Mouse (Mus musculus) embryonic fibroblast, embryonic 13.5 days (primary cell): ENCODE measurements around the gene Cartpt. TPM values are rescaled to one million over a fixed set of nuclear protein-coding genes. Genes with fewer than 3 reads are reported as not detected.
A peak's percentile ranks its signal among the peaks of the same experiment; 100 is the strongest.
"Not testable (repeated sequence)": the region's sequence is repeated elsewhere in the genome, so short reads cannot be mapped to it uniquely, and the experiment has no call there.

Source experiments
- H3K27ac ChIP-seq: 2 replicates; pipeline ENCODE4 v1.5.1; 2012; ENCODE audit warnings: low read length, control low read depth, inconsistent platforms; ENCODE audit not compliant: insufficient read depth
- H3K4me1 ChIP-seq: 2 replicates; pipeline ENCODE4 v1.6.1; 2011; ENCODE audit warnings: low read length; ENCODE audit not compliant: control insufficient read depth, insufficient read depth
- H3K4me3 ChIP-seq: 2 replicates; pipeline ENCODE4 v1.5.1; 2011; ENCODE audit warnings: mild to moderate bottlenecking, control low read depth, low read length; ENCODE audit not compliant: insufficient read depth
- CTCF ChIP-seq: IDR thresholded peaks from 2 replicates; pipeline ENCODE4 v1.5.1; 2011; ENCODE audit warnings: mild to moderate bottlenecking, control low read depth, low read length, moderate library complexity, borderline replicate concordance; ENCODE audit not compliant: insufficient read depth
- POLR2A ChIP-seq: IDR thresholded peaks from 2 replicates; pipeline ENCODE4 v1.6.1; 2011; ENCODE audit warnings: low read depth, mild to moderate bottlenecking, control low read depth, low read length, moderate library complexity
- polyA plus RNA-seq: library from polyadenylated mRNA; stranded (reverse); fragments of >200 nt; gene quantifications from 2 replicates; pipeline ENCODE4 v1.2.4, GENCODE M21; 2011; ENCODE audit warnings: low read depth; ENCODE audit not compliant: missing spikeins, insufficient read length

Gene Cartpt
- polyA plus RNA-seq, 1 experiment: not detected

DNA sequence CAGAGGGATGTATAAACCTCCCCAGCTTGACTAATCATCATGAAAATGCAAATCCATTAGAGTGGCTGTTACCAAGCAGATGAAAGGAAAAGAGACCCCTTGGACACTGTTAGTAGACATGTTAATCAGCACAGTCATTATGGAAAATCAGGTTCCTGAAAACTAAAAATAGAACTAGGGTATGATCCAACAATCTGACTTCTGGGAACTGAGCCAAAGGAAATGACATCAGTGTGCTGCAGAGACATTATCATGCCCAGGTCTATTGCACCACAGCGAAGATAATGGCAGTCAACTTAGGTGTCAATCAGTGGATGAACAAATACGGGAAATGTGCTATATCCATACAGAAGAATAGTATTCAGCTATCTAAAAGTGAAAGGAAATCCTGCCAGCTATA is 43.0 kb downstream of the Cartpt start:
- no peak overlapping the region for H3K27ac ChIP-seq

DNA sequence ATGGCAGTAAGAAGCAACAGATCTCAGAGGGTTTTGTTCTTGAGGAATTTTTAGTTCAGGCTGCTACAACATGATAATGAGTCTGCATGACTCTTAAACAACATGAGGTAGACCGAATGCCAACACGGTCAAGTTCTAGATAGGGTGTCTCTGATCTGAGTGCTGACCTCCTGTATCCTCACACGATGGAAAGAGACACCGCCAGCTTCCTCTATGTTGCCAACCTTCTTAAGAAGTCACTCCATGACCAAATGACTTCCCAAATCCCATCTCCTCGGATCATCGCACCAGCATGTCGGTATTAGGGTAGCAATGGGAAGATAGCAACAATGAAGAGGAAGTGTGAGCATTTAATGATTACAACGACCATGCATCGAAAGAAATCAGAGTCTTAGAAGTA is 43.6 kb downstream of the Cartpt start:
- TF ChIP-seq POLR2A: no peak
- H3K27ac ChIP-seq: no peak overlapping the region
- H3K4me1 ChIP-seq: no peaks in the 10 kb centered on the region
- no peak overlapping the region for H3K4me3 ChIP-seq

More for the DNA sequence above, 43.0 kb downstream of the Cartpt start:
- TF ChIP-seq POLR2A (no peak), CTCF (no peak)
- Histone ChIP-seq H3K4me1 (no peaks in the 10 kb centered on the region), H3K4me3 (no peak overlapping the region)

DNA sequence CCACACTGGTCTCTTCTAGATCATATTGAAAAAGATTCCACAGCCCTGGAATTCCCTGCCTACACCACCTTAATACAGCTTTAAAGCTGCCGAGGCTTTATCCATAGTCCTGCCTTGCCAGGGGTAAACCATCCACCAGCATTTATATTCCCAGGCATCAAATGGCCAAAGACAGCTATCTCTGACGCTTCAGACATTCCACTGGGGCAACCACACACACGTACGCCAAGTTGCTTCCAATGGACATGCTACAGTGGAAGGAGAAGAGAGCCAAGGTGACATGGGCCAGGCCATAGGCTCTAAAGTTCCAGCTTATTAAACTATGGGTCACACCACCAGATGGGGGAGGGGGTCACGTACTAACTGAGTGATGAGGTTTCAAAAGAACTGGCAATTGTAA is 45.7 kb downstream of the Cartpt start:
- Histone ChIP-seq H3K27ac (no peak overlapping the region), H3K4me3 (no peak overlapping the region), H3K4me1 (no peaks in the 10 kb centered on the region)
- TF ChIP-seq CTCF (no peak), POLR2A (no peak)

DNA sequence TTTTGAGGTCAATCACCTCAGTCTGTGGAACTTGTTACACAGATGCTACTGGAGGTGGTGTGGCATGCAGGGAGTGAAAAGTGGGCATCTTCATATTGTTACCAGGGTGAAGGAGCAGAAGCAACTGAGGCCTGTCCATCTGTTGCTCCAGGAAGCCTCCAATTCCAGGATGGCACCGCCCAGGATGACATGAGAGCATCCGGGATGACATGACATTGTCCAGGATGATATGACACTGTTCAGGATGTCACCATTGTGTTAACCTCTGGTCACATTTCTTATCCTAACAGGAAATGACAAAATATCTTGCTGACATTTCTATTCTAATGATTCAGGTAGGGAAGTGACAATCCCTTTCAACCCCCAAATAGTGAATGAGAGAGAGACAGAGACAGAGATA is 47.8 kb downstream of the Cartpt start:
- Histone ChIP-seq H3K27ac (no peak overlapping the region), H3K4me3 (no peak overlapping the region)
- no peak for TF ChIP-seq POLR2A
- no peak for TF ChIP-seq CTCF

DNA sequence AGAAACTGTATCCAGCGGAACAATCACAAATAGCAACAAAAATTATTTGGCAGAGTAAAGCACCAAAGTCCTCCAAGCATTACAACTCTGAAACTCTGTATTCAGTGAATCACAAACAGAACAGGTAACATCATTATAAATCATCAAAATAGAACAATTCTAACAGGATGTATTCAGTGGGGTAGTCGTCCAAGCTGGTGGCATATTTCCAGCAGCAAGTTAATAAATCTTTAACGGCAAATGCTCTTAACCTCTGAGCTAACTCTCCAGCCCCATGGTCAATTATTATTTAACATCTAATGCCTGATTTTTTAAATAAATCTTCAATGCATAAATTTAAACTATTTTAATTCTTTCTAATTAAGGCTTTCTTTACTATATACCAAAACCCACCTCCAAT is 48.5 kb downstream of the Cartpt start:
- not testable (repeated sequence) for H3K4me1 ChIP-seq, H3K27ac ChIP-seq

More for the DNA sequence above, 47.8 kb downstream of the Cartpt start:
- no peaks in the 10 kb centered on the region for H3K4me1 ChIP-seq

DNA sequence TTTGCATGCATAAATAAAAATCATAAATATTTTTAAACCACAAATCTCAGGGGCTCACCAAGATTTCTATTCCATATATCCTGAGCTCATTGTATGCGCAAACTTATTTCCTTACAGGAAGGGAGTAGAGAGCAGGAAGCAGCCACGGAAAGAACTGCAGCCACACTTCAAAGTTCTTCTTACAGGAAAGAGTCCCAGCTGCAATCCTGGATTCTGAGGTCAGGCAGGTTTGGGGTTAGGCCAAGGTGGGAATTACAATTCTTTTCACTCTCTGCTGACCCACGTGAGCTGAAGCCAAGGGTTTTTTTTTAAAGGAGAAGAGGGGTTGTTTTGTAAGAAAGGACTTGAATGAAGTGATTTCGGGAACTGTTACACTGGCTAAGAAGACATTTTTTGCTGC is 49.9 kb downstream of the Cartpt start:
- Histone ChIP-seq H3K27ac (no peak overlapping the region), H3K4me3 (no peak overlapping the region), H3K4me1 (no peaks in the 10 kb centered on the region)
- no peak for TF ChIP-seq POLR2A
- TF ChIP-seq CTCF: no peak

More for the DNA sequence above, 48.5 kb downstream of the Cartpt start:
- not testable (repeated sequence) for H3K4me3 ChIP-seq

DNA sequence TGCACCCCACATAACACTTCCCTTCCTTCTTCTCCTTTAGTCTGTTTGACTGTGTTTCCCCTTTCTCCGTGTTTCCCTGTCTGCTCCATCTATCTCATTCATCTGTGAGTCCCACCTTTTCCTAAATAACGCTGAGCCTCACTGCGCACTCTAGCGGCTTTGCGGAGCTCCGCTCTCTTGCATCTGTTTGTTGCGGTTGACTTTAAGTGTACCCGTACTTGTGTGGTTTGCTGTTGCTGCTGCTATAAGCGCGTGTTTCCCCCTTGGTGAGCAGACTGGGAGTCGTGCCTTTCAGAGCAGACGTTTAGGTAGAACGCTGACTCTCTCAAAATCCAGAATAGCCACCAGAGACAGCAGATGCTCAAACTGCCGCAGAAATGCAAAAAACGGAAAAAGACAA is 51.3 kb downstream of the Cartpt start:
- Histone ChIP-seq H3K27ac (no peak overlapping the region), H3K4me3 (no peak overlapping the region), H3K4me1 (no peaks in the 10 kb centered on the region)
- peak; percentile 41; the same call in 1 of the 2 replicates for TF ChIP-seq CTCF
- TF ChIP-seq POLR2A: no peak

Other genes with a start within 250 kb of the Cartpt start
- 13.4 and 15.8 TPM in 2 replicates for gene Mccc2, start 114.5 kb upstream of the Cartpt start, polyA plus RNA-seq
- gene Bdp1, start 203.0 kb upstream of the Cartpt start, polyA plus RNA-seq: 27.0 and 27.2 TPM in 2 replicates
- gene Serf1, start 206.9 kb upstream of the Cartpt start, polyA plus RNA-seq: 69.0 and 76.3 TPM in 2 replicates
- 50.1 and 79.5 TPM in 2 replicates for gene Smn1, start 223.8 kb upstream of the Cartpt start, polyA plus RNA-seq